Mouse (Mus musculus): ENCODE measurements around the gene Gdap1l1. TPM values are rescaled to one million over a fixed set of nuclear protein-coding genes. Genes with fewer than 3 reads are reported as not detected.
A peak's percentile ranks its signal among the peaks of the same experiment; 100 is the strongest.

Gene Gdap1l1
- polyA plus RNA-seq, 1 experiment from 2014 or later = 82.0 TPM

DNA sequence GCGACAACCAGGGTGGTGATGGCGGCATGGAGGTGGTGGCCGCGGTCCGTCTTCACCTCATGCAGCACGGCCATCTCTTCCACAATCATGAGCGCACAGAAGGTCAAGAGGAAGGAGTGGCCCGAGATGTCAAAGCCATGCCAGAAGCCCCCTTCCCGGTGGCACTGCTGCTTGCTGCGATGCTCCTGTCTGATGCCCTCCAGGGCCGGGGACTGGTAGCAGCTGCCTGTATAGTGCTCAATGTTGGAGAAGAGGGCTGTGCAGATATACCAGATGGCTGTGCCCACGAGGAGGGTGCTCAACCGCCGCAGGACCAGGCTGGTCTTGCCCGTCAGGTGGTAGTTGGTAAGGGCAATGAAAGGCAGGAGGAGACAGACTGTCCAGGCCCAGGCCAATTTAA lies 31.4 kb downstream of the Gdap1l1 start:
- Histone ChIP-seq H3K36me3 (ENCODE audit: poor library complexity, severe bottlenecking) (peaks cover 35% of the 10 kb centered on the region), H3K4me1 (peaks cover 12% of the 10 kb centered on the region), H3K9ac (no peak overlapping the region), H3K4me3 (no peak overlapping the region), H3K27me3 (no peaks in the 10 kb centered on the region), H3K9me3 (replicated peaks) (no peaks in the 10 kb centered on the region), H3K27ac (no peak overlapping the region), H3K4me2 (no peak overlapping the region)
- ATAC-seq = no peak
- 94% methylated on average over 15 of the region's 15 CpGs for WGBS

- Histone ChIP-seq H3K9me3 (replicated peaks) (no peaks in the 10 kb centered on the region), H3K4me2 (peak overlapping the region; percentile 78), H3K27ac (no peak overlapping the region), H3K4me3 (peak overlapping the region; percentile 72; the same call in 1 of the 2 replicates), H3K36me3 (ENCODE audit: poor library complexity, severe bottlenecking) (peaks cover 35% of the 10 kb centered on the region), H3K4me1 (peaks cover 12% of the 10 kb centered on the region), H3K27me3 (no peaks in the 10 kb centered on the region), H3K9ac (0 out of 2 replicates have a peak overlapping the region, but pooled peaks have one; percentile 84)
- ATAC-seq = no peak
- 65% methylated on average over 3 of the region's 3 CpGs for WGBS
Measured at GRCm38 (mm10) chr2:163471136-163471535, 32.9 kb downstream of the Gdap1l1 start.

DNA sequence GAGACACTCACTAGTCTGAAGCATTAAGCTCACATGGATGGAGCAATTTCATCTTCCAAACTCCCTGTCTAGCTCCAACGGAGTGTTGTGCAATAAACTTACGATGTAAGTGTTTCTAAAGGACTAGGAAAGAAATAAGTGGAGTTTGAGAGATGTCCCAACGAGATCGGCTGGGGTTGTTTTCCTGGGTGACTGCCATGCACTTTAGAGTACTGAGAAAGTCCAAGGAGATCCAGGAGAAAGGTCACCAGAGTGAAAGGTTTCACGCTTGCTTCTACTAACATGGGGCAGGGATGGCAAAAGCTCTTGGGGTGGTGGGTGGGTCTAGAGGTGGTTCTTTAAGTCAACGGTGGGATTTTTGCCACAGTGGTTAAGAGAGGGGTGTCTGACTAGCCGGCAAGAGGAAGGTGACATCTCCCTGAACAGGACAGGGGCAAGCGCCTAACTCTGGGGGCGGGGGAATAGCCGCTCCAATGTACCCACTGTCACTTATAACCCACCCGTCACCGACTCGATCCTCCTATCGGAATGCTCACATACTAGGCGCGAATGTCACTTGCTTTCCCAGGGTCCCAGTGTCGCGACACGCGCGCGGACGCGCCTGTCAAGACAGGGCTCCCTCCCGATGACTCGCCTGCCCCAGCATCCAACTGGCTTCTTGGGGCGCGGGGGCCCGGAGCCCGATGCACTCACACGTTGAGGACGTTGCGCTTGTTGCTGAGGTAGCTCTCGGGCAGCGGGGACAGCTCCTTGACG lies 33.6 kb downstream of the Gdap1l1 start:
- peaks cover 28% of the 10 kb centered on the region for H3K36me3 ChIP-seq (ENCODE audit: poor library complexity, severe bottlenecking)
- H3K27me3 ChIP-seq = no peaks in the 10 kb centered on the region
- H3K9me3 ChIP-seq (replicated peaks) = no peaks in the 10 kb centered on the region
- 5% methylated on average over 36 of the region's 36 CpGs for WGBS
- ATAC-seq = no peak; the same call in 1 of the 2 replicates
- peak overlapping the region; percentile 72 for H3K4me3 ChIP-seq
- peak overlapping the region; percentile 32; the same call in 1 of the 2 replicates for H3K27ac ChIP-seq
- peak overlapping the region; percentile 78 for H3K4me2 ChIP-seq
- H3K4me1 ChIP-seq = peaks cover 12% of the 10 kb centered on the region
- H3K9ac ChIP-seq = peak overlapping the region; percentile 84

GRCm38 (mm10) chr2:163472466-163472851 lies 34.2 kb downstream of the Gdap1l1 start, which contains the start of gene Fitm2:
Gene Fitm2 (minus strand): TSS chr2:163472629.
- Histone ChIP-seq H3K27me3 (no peaks in the 10 kb centered on the region), H3K9me3 (replicated peaks) (no peaks in the 10 kb centered on the region), H3K4me1 (peaks cover 12% of the 10 kb centered on the region), H3K36me3 (ENCODE audit: poor library complexity, severe bottlenecking) (peaks cover 25% of the 10 kb centered on the region), H3K4me3 (peak within 1 kb of the TSS; percentile 72), H3K9ac (peak within 1 kb of the TSS; percentile 84), H3K4me2 (peak within 1 kb of the TSS; percentile 78), H3K27ac (peak within 1 kb of the TSS; percentile 32; the same call in 1 of the 2 replicates)
- peak; percentile 97 for ATAC-seq
- WGBS = under 1% methylated on average over 30 of the region's 30 CpGs

DNA sequence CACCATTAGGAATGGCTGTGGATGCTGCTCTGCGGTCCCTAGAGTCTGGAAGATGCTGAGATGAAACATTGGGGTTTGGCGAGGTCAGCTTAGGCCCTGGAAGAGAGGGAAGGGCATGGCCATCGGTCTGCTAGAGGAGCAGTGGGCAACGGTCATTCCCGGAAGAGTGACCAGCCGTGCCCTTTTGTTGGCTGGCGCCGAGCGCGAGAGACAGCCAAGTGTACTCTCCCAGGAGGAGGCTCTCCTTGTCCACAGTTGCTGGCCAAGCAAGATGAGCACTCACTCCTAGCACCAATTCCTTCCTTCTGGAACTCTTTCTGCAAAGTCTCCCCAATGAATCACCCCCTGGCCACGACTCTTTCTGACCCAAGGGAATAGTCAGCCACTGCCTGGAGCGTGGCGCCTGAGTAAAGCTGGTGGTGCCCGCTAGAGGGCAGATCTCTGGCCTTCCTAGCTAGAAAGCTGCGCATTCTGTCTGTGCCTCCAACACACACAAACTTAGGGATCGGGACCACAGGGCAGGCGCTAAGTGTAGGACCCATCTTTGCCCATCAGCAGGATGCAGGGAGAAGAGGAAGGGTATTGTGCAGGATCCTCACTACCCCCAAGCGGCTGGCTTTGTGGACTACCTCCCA lies 42.0 kb downstream of the Gdap1l1 start:
- WGBS = 52% methylated on average over 18 of the region's 18 CpGs
- H3K9ac ChIP-seq = no peak overlapping the region
- no peak overlapping the region for H3K27ac ChIP-seq
- H3K4me1 ChIP-seq = peaks cover 5% of the 10 kb centered on the region; the same call in 1 of the 2 replicates
- H3K4me2 ChIP-seq = no peak overlapping the region
- H3K9me3 ChIP-seq (replicated peaks) = no peaks in the 10 kb centered on the region
- no peak overlapping the region for H3K4me3 ChIP-seq
- no peaks in the 10 kb centered on the region for H3K36me3 ChIP-seq (ENCODE audit: poor library complexity, severe bottlenecking)
- no peak for ATAC-seq
- peaks cover 21% of the 10 kb centered on the region for H3K27me3 ChIP-seq

DNA sequence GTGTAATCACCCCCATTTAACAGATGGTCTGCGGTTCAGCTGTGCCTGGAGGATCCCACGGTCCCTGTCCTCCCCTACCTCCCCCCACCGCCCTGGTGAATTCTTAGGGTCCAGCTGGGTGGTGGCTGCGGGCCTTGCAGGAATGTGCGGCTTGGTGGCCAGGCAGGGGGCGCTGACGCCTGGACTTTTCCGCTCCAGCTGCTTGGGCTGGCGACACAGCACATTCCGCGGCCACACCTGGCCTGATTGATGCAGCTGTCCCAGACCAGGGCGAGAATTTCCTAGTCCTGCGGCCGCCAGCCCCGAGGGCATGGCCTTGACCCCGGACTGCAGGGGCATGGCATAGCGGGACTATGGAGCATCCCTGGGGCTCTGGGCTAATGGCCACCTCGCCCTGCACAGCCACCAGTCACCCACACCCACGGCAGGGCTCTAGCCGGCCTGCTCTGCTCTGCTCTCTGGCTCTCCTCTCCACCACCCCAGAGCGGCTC lies 43.3 kb downstream of the Gdap1l1 start:
- peaks cover 21% of the 10 kb centered on the region for H3K27me3 ChIP-seq
- no peaks in the 10 kb centered on the region for H3K36me3 ChIP-seq (ENCODE audit: poor library complexity, severe bottlenecking)
- peak overlapping the region; percentile 44 for H3K4me2 ChIP-seq
- peak overlapping the region; percentile 43; the same call in 1 of the 2 replicates for H3K9ac ChIP-seq
- under 1% methylated on average over 21 of the region's 21 CpGs for WGBS
- peak overlapping the region; percentile 1; the same call in 1 of the 2 replicates for H3K4me3 ChIP-seq
- no peak for ATAC-seq
- H3K9me3 ChIP-seq (replicated peaks) = no peaks in the 10 kb centered on the region
- H3K4me1 ChIP-seq = peaks cover 5% of the 10 kb centered on the region; the same call in 1 of the 2 replicates
- no peak overlapping the region for H3K27ac ChIP-seq

GRCm38 (mm10) chr2:163487360-163487759 lies 49.1 kb downstream of the Gdap1l1 start:
- no peak for ATAC-seq
- no peak overlapping the region for H3K27ac ChIP-seq
- H3K4me3 ChIP-seq = no peak overlapping the region
- no peaks in the 10 kb centered on the region for H3K4me1 ChIP-seq
- WGBS = 92% methylated on average over 3 of the region's 3 CpGs
- no peak overlapping the region for H3K9ac ChIP-seq
- no peak overlapping the region for H3K4me2 ChIP-seq
- H3K36me3 ChIP-seq (ENCODE audit: poor library complexity, severe bottlenecking) = no peaks in the 10 kb centered on the region
- H3K9me3 ChIP-seq (replicated peaks) = no peaks in the 10 kb centered on the region
- H3K27me3 ChIP-seq = peaks cover 4% of the 10 kb centered on the region; the same call in 1 of the 2 replicates

- Histone ChIP-seq H3K9me3 (replicated peaks) (no peaks in the 10 kb centered on the region), H3K4me3 (no peak overlapping the region), H3K4me1 (no peaks in the 10 kb centered on the region), H3K4me2 (no peak overlapping the region), H3K27me3 (0 out of 2 replicates have a peak, but pooled peaks cover 3% of the 10 kb centered on the region), H3K27ac (no peak overlapping the region), H3K36me3 (ENCODE audit: poor library complexity, severe bottlenecking) (no peaks in the 10 kb centered on the region), H3K9ac (no peak overlapping the region)
- no peak for ATAC-seq
- WGBS = 57% methylated on average over 5 of the region's 5 CpGs
Measured at GRCm38 (mm10) chr2:163489725-163490291, 51.5 kb downstream of the Gdap1l1 start.

DNA sequence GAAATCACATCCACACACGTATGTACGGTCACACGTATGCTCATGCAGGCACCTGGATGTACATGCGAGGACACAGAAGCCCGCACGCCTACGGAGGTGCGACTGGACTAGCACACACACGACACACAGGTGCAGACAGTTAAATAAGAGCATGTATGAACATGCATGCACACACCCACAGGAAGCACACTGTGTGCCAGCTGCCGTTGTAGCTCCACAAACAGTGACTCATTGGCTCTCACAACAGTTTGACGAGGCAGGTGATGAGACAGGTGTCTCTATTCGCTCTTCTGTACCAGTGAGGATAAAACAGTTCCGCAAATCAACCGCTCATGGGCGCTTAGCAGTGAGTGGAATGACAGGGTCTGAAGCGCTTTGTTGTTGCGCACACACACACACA lies 52.4 kb downstream of the Gdap1l1 start:
- 92% methylated on average over 17 of the region's 17 CpGs for WGBS
- Histone ChIP-seq H3K4me2 (no peak overlapping the region), H3K4me1 (no peaks in the 10 kb centered on the region), H3K27ac (no peak overlapping the region), H3K27me3 (0 out of 2 replicates have a peak, but pooled peaks cover 3% of the 10 kb centered on the region), H3K36me3 (ENCODE audit: poor library complexity, severe bottlenecking) (no peaks in the 10 kb centered on the region), H3K4me3 (no peak overlapping the region), H3K9ac (no peak overlapping the region), H3K9me3 (replicated peaks) (no peaks in the 10 kb centered on the region)
- ATAC-seq = no peak

DNA sequence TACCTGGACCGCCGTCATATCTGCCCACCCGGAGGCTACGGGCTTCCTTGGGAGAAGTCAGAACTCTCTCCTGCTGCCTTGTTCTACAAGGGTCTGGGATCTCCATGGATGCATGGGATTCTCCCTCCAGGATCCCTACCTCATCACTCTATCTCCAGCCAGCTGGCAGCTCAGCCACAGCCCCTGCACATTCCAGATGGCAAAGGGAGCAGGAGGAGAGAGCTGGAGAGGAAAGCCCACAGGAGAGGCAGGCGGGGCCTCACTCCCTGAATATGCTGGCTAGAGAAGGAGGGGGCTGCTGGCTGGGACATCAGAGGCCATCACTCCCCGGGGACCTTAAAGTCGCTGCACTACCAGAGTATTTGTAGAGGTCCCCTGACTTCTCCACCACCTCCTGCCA lies 53.1 kb downstream of the Gdap1l1 start:
- H3K27me3 ChIP-seq = 0 out of 2 replicates have a peak, but pooled peaks cover 3% of the 10 kb centered on the region
- no peak overlapping the region for H3K4me2 ChIP-seq
- no peaks in the 10 kb centered on the region for H3K4me1 ChIP-seq
- 65% methylated on average over 7 of the region's 7 CpGs for WGBS
- H3K9me3 ChIP-seq (replicated peaks) = no peaks in the 10 kb centered on the region
- H3K27ac ChIP-seq = no peak overlapping the region
- H3K36me3 ChIP-seq (ENCODE audit: poor library complexity, severe bottlenecking) = no peaks in the 10 kb centered on the region
- H3K9ac ChIP-seq = no peak overlapping the region
- H3K4me3 ChIP-seq = no peak overlapping the region
- ATAC-seq = 0 out of 2 replicates have a peak, but pooled peaks have one; percentile 27

- H3K4me3 ChIP-seq = no peak within 1 kb of the TSS
- WGBS = 81% methylated on average over 5 of the region's 5 CpGs
Measured at GRCm38 (mm10) chr2:163492018-163492417, 53.7 kb downstream of the Gdap1l1 start, which contains the start of gene R3hdml. Gene R3hdml (plus strand): TSS chr2:163492318.

More at GRCm38 (mm10) chr2:163492018-163492417, 53.7 kb downstream of the Gdap1l1 start, which contains the start of gene R3hdml:
- Histone ChIP-seq H3K9ac (no peak within 1 kb of the TSS), H3K4me2 (no peak within 1 kb of the TSS), H3K27ac (no peak within 1 kb of the TSS), H3K4me1 (no peaks in the 10 kb centered on the region), H3K27me3 (0 out of 2 replicates have a peak, but pooled peaks cover 3% of the 10 kb centered on the region), H3K36me3 (ENCODE audit: poor library complexity, severe bottlenecking) (no peaks in the 10 kb centered on the region), H3K9me3 (replicated peaks) (no peaks in the 10 kb centered on the region)
- no peak for ATAC-seq

Data from forebrain, embryonic 13.5 days (tissue).